Mouse (Mus musculus) megakaryocyte, embryonic 14.5 days (primary cell): ENCODE results near the gene Plpp1.

Experiments
- FLI1 ChIP-seq: IDR thresholded peaks from 2 replicates; pipeline ENCODE4 v1.6.1; 2012; ENCODE audit warnings: low read length, inconsistent platforms, mixed read lengths
- GATA1 ChIP-seq: IDR thresholded peaks from 3 replicates; pipeline ENCODE4 v1.6.1; 2012; ENCODE audit warnings: mixed read lengths, low read length, inconsistent platforms, borderline replicate concordance

DNA sequence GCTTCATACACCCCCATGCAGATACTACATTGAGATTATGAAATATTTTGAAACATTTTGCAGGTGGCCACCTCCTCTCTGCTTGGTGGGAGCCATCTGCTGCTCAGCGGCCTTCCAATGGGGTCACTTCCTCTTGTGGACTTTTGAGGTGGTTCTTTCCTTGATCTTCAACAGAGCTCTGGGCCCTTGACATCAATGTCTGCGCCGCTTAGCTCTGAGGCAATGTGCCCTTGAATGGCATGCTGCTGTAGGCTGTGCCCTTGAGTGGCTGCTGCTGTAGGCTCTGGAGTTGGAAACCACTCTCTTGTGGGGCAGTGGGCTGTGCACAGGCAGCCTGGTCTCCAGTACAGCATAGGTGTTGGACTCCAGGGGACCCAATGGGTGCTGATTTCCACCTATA lies 45.3 kb downstream of the Plpp1 start:
- no peak for TF ChIP-seq GATA1
- TF ChIP-seq FLI1, result no peak
